In genomic region chr1:64733453-64734245, GRCm38 (mm10) we compare ENCODE assay signal across 8 mouse cellular contexts. TPM values are rescaled to one million over a fixed set of nuclear protein-coding genes. Genes with fewer than 3 reads are reported as not detected.
DNase-seq lines count a peak whose midpoint lies in the region; ATAC-seq and TF ChIP-seq lines count a peak whose summit lies in the region.
"Had no signal": no experiment of that assay in that cellular context is flagged by ENCODE, and none has a peak within 500 bp of the region (broad histone marks: within the 10 kb centered on the region; RNA-seq: fewer than 3 reads in every experiment).

No protein-coding gene starts in this region.

- 0 out of 2 replicates have a peak, but pooled peaks cover 8% of the 10 kb centered on the region for H3K36me3 ChIP-seq in embryonic facial prominence, embryonic 13.5 days
- H3K36me3 ChIP-seq in liver, embryonic 13.5 days = peaks cover 48% of the 10 kb centered on the region

- H3K9me3 ChIP-seq in embryonic facial prominence, embryonic 13.5 days = no peaks in the 10 kb centered on the region
- H3K9me3 ChIP-seq in liver, embryonic 13.5 days (replicated peaks) = no peaks in the 10 kb centered on the region

- H3K4me2 ChIP-seq in embryonic facial prominence, embryonic 13.5 days = peak overlapping the region; percentile 95; the same call in 1 of the 2 replicates
- H3K4me2 ChIP-seq in liver, embryonic 13.5 days = peak overlapping the region; percentile 99

- DNase-seq in lung, postnatal 36 days = peak; percentile 10
- DNase-seq in lung, adult 2 months = no peak
- peak; percentile 77 for DNase-seq in liver, embryonic 13.5 days
- no peak for DNase-seq in thymus, postnatal 4 days
- DNase-seq in layer of hippocampus, postnatal 36 days = no peak
- no peak for DNase-seq in layer of hippocampus, postnatal 25 days (ENCODE audit: extremely low spot score in 1 of 2, low spot score in 1 of 2)

- no peak overlapping the region for H3K9ac ChIP-seq in embryonic facial prominence, embryonic 13.5 days
- peak overlapping the region; percentile 96 for H3K9ac ChIP-seq in liver, embryonic 13.5 days

- H3K4me1 ChIP-seq in lung, adult 2 months (ENCODE audit: control insufficient read depth, insufficient read depth, low read length) = peaks cover 12% of the 10 kb centered on the region; the same call in 1 of the 2 replicates
- H3K4me1 ChIP-seq in embryonic facial prominence, embryonic 13.5 days = peaks cover 37% of the 10 kb centered on the region
- H3K4me1 ChIP-seq in liver, embryonic 13.5 days (replicated peaks) = peaks cover 71% of the 10 kb centered on the region

- peaks cover 67% of the 10 kb centered on the region for H3K27me3 ChIP-seq in embryonic facial prominence, embryonic 13.5 days
- peaks cover 11% of the 10 kb centered on the region for H3K27me3 ChIP-seq in liver, embryonic 13.5 days

- TF ChIP-seq POLR2A in lung, adult 2 months (IDR thresholded peaks at IDR 0.05; ENCODE audit: borderline replicate concordance, extremely low read depth, low read depth, low read length) = no peak

- ATAC-seq in embryonic facial prominence, embryonic 13.5 days (ENCODE audit: insufficient number of reproducible peaks, insufficient read depth, low FRiP score, low TSS enrichment, low read depth) = no peak
- ATAC-seq in liver, embryonic 13.5 days (ENCODE audit: low read depth) = peak; percentile 43
- ATAC-seq: activated CD4-positive, CD25-positive, alpha-beta regulatory T cell, adult 4 months had no signal

- H3K27ac ChIP-seq in embryonic facial prominence, embryonic 13.5 days = no peak overlapping the region
- H3K27ac ChIP-seq in liver, embryonic 13.5 days = peak overlapping the region; percentile 96

- 77% methylated on average over 11 of the region's 11 CpGs for WGBS in lung, adult 2 months
- 29% methylated on average over 11 of the region's 11 CpGs for WGBS in embryonic facial prominence, embryonic 13.5 days
- WGBS in liver, embryonic 13.5 days (ENCODE audit: insufficient replicate concordance) = 23% methylated on average over 11 of the region's 11 CpGs

- no peak for TF ChIP-seq CTCF in lung, adult 2 months (IDR thresholded peaks at IDR 0.05; ENCODE audit: insufficient read depth, low read length)

- H3K4me3 ChIP-seq in lung, adult 2 months (replicated peaks; ENCODE audit: extremely low read depth, low read depth, low read length) = no peak overlapping the region
- 0 out of 2 replicates have a peak overlapping the region, but pooled peaks have one; percentile 5 for H3K4me3 ChIP-seq in embryonic facial prominence, embryonic 13.5 days
- peak overlapping the region; percentile 93 for H3K4me3 ChIP-seq in liver, embryonic 13.5 days (replicated peaks)

RNA-seq across cellular contexts. Expression of gene Fzd5, which starts 3.9 kb away (rescaled TPM):
- 28.2 and 30.9 TPM in 2 replicates for polyA plus RNA-seq in lung, adult 2 months (2012; rRNA removed)
- polyA plus RNA-seq in embryonic facial prominence, embryonic 13.5 days (2015; fragmentation: Nextera tagmentation; extraction: Ambion mirVana) = 1.1 and 2.0 TPM in 2 replicates
- 2.2 and 2.3 TPM in 2 replicates for polyA plus RNA-seq in liver, embryonic 13.5 days (2015; fragmentation: Nextera tagmentation; extraction: Ambion mirVana)
- under 1 TPM; 0.70 to 0.94 TPM for total RNA-seq in layer of hippocampus, postnatal 36 days (2021)
- 1 to 10 TPM in 1 of 2 experiments, under 1 TPM in 1; 0.79 to 1.0 TPM for total RNA-seq in layer of hippocampus, postnatal 25 days (2021)

RNA-seq across cellular contexts. Expression of gene Ccnyl1, which starts 43.4 kb away (rescaled TPM):
- 26.8 and 31.6 TPM in 2 replicates for polyA plus RNA-seq in lung, adult 2 months (2012; rRNA removed)
- polyA plus RNA-seq in embryonic facial prominence, embryonic 13.5 days (2015; fragmentation: Nextera tagmentation; extraction: Ambion mirVana) = 5.5 and 5.6 TPM in 2 replicates
- polyA plus RNA-seq in liver, embryonic 13.5 days (2015; fragmentation: Nextera tagmentation; extraction: Ambion mirVana) = 0.87 and 1.1 TPM in 2 replicates
- 10 to 100 TPM; 14.1 to 16.9 TPM for total RNA-seq in layer of hippocampus, postnatal 36 days (2021)
- total RNA-seq in layer of hippocampus, postnatal 25 days (2021) = 10 to 100 TPM; 14.4 to 19.5 TPM

Comparison
In these comparisons a context has a peak if more than half of its experiments do, and no peak if none do; other contexts are left out.
1. DNase-seq: peak in lung, postnatal 36 days (single experiment) and liver, embryonic 13.5 days (single experiment); none in lung, adult 2 months (single experiment), thymus, postnatal 4 days (single experiment), layer of hippocampus, postnatal 36 days (0 of 2) and layer of hippocampus, postnatal 25 days (0 of 2).